Mouse (Mus musculus) mesoderm, embryonic 11.5 days (tissue): ENCODE results near the gene Lepr.

Experiments used
- DNase-seq: peaks from one replicate; pipeline ENCODE4 v3.0.0-alpha.2; 2012; ENCODE audit warnings: low read depth, low spot score

Gene Lepr

GRCm38 (mm10) chr4:101717367-101718121 is at the start of gene Lepr:
Gene Lepr (plus strand): TSS chr4:101717404.
- DNase-seq = no peak

- DNase-seq = no peak
These were observed 48.0 kb upstream of the Lepr start for GRCm38 (mm10) chr4:101669161-101669560.

- no peak for DNase-seq
These were observed 47.4 kb upstream of the Lepr start for GRCm38 (mm10) chr4:101669811-101670210.

GRCm38 (mm10) chr4:101674790-101675189 is 42.4 kb upstream of the Lepr start:
- DNase-seq = no peak

GRCm38 (mm10) chr4:101675726-101676125 is 41.5 kb upstream of the Lepr start:
- DNase-seq = no peak

GRCm38 (mm10) chr4:101682620-101683019 is 34.6 kb upstream of the Lepr start:
- DNase-seq = no peak

- no peak for DNase-seq
These were observed 34.1 kb upstream of the Lepr start for GRCm38 (mm10) chr4:101683086-101683485.

GRCm38 (mm10) chr4:101684821-101685220 is 32.4 kb upstream of the Lepr start:
- no peak for DNase-seq

GRCm38 (mm10) chr4:101686227-101686810 is 30.9 kb upstream of the Lepr start:
- no peak for DNase-seq

GRCm38 (mm10) chr4:101689241-101689640 is 28.0 kb upstream of the Lepr start:
- DNase-seq = no peak

GRCm38 (mm10) chr4:101689645-101690044 is 27.6 kb upstream of the Lepr start:
- no peak for DNase-seq

- no peak for DNase-seq
These were observed 24.3 kb upstream of the Lepr start for GRCm38 (mm10) chr4:101692892-101693291.

- no peak for DNase-seq
These were observed 22.7 kb upstream of the Lepr start for GRCm38 (mm10) chr4:101694529-101694928.

GRCm38 (mm10) chr4:101697236-101697635 is 20.0 kb upstream of the Lepr start:
- no peak for DNase-seq

GRCm38 (mm10) chr4:101699423-101699822 is 17.8 kb upstream of the Lepr start:
- DNase-seq = no peak

- DNase-seq = no peak
These were observed 16.1 kb upstream of the Lepr start for GRCm38 (mm10) chr4:101700892-101701640.

- no peak for DNase-seq
These were observed 11.9 kb upstream of the Lepr start for GRCm38 (mm10) chr4:101705325-101705724.

- DNase-seq = peak; percentile 59
These were observed 10.0 kb upstream of the Lepr start for GRCm38 (mm10) chr4:101707234-101707633.

GRCm38 (mm10) chr4:101707953-101708352 is 9.3 kb upstream of the Lepr start:
- DNase-seq = peak; percentile 57

GRCm38 (mm10) chr4:101710361-101710760 is 6.8 kb upstream of the Lepr start:
- no peak for DNase-seq

- no peak for DNase-seq
These were observed 6.1 kb upstream of the Lepr start for GRCm38 (mm10) chr4:101711100-101711499.

- no peak for DNase-seq
These were observed 4.6 kb upstream of the Lepr start for GRCm38 (mm10) chr4:101712563-101712962.

GRCm38 (mm10) chr4:101715302-101715701 is 1.9 kb upstream of the Lepr start:
- DNase-seq = no peak
